Mouse (Mus musculus): ENCODE results near the gene Pck1. TPM values are rescaled to one million over a fixed set of nuclear protein-coding genes. Genes with fewer than 3 reads are reported as not detected.

The Pck1 gene
- polyA plus RNA-seq, 1 experiment from 2014 or later: not detected

GRCm38 (mm10) chr2:173177481-173177880 is 24.6 kb downstream of the Pck1 start:
- H3K4me2 ChIP-seq (ENCODE audit: low read depth, low read length): no peak overlapping the region
- no peaks in the 10 kb centered on the region for H3K36me3 ChIP-seq (ENCODE audit: control insufficient read depth, insufficient read depth, low read length)
- H3K9me3 ChIP-seq (ENCODE audit: control insufficient read depth, low read length): no peaks in the 10 kb centered on the region
- H3K27me3 ChIP-seq (ENCODE audit: control insufficient read depth, insufficient read depth, low read depth, low read length): peaks cover 1% of the 10 kb centered on the region; the same call in 1 of the 2 replicates
- ATAC-seq (ENCODE audit: low read depth): no peak
- no peak overlapping the region for H3K4me3 ChIP-seq (ENCODE audit: low read length)
- WGBS: 64% methylated on average over 5 of the region's 5 CpGs
- H3K27ac ChIP-seq (ENCODE audit: low read length): no peak overlapping the region
- no peak overlapping the region for H3K9ac ChIP-seq (ENCODE audit: low read length)
- peaks cover 9% of the 10 kb centered on the region for H3K4me1 ChIP-seq (replicated peaks; ENCODE audit: control insufficient read depth, insufficient read depth, low read length)

DNA sequence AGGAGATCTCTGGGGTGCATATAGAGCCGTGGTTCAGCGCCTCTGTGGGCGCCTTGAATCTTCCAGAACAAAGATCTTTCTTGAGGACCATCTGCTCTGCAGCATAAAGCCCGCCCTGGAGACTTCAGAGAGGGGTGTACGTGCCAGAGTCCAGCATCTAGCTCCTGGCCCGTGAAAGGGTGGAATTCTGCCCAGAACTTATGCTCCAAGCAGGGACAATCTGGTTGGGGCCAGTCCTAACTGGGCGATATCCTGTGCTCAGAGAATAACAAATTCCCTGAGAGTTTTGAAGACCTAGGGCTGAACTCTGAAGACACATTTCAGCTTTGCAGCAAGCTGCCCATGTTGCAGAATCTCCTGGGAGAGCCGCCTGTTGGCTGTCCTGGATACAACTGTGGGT is 25.1 kb downstream of the Pck1 start:
- 69% methylated on average over 8 of the region's 8 CpGs for WGBS
- no peaks in the 10 kb centered on the region for H3K27me3 ChIP-seq (ENCODE audit: control insufficient read depth, insufficient read depth, low read depth, low read length)
- ATAC-seq (ENCODE audit: low read depth): no peak
- no peak overlapping the region for H3K27ac ChIP-seq (ENCODE audit: low read length)
- no peak overlapping the region for H3K9ac ChIP-seq (ENCODE audit: low read length)
- H3K4me2 ChIP-seq (ENCODE audit: low read depth, low read length): no peak overlapping the region
- no peak overlapping the region for H3K4me3 ChIP-seq (ENCODE audit: low read length)
- H3K4me1 ChIP-seq (replicated peaks; ENCODE audit: control insufficient read depth, insufficient read depth, low read length): peaks cover 8% of the 10 kb centered on the region
- no peaks in the 10 kb centered on the region for H3K36me3 ChIP-seq (ENCODE audit: control insufficient read depth, insufficient read depth, low read length)
- H3K9me3 ChIP-seq (ENCODE audit: control insufficient read depth, low read length): no peaks in the 10 kb centered on the region

- WGBS: 67% methylated on average over 7 of the region's 7 CpGs
- peaks cover 4% of the 10 kb centered on the region for H3K4me1 ChIP-seq (replicated peaks; ENCODE audit: control insufficient read depth, insufficient read depth, low read length)
- no peaks in the 10 kb centered on the region for H3K27me3 ChIP-seq (ENCODE audit: control insufficient read depth, insufficient read depth, low read depth, low read length)
- no peaks in the 10 kb centered on the region for H3K9me3 ChIP-seq (ENCODE audit: control insufficient read depth, low read length)
- no peak overlapping the region for H3K4me2 ChIP-seq (ENCODE audit: low read depth, low read length)
- H3K4me3 ChIP-seq (ENCODE audit: low read length): no peak overlapping the region
- no peaks in the 10 kb centered on the region for H3K36me3 ChIP-seq (ENCODE audit: control insufficient read depth, insufficient read depth, low read length)
- ATAC-seq (ENCODE audit: low read depth): no peak
- H3K27ac ChIP-seq (ENCODE audit: low read length): no peak overlapping the region
- H3K9ac ChIP-seq (ENCODE audit: low read length): no peak overlapping the region
Measured at GRCm38 (mm10) chr2:173179046-173179445, 26.2 kb downstream of the Pck1 start.

DNA sequence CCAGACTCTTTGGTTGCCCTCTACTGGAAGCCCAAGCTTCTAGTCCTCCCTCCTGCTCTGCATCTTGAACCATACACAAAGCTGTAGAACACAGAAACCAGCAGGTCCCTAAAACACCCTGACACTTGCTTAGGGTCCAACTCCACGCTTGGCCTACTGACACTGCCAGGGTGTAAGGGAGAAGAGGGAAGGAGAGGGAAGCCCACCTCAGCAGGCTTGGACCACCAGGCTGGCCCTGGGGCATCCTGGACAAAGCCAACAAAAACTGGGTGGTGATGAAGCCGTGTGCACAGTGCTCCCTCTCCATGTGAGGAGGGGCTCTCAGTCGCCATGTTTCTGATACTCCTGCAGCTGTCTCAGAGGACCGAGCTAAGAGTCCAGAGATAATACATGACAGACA is 27.2 kb downstream of the Pck1 start:
- ATAC-seq (ENCODE audit: low read depth): no peak
- Histone ChIP-seq H3K4me1 (replicated peaks; ENCODE audit: control insufficient read depth, insufficient read depth, low read length) (no peaks in the 10 kb centered on the region), H3K9ac (ENCODE audit: low read length) (no peak overlapping the region), H3K9me3 (ENCODE audit: control insufficient read depth, low read length) (no peaks in the 10 kb centered on the region), H3K36me3 (ENCODE audit: control insufficient read depth, insufficient read depth, low read length) (no peaks in the 10 kb centered on the region), H3K27ac (ENCODE audit: low read length) (no peak overlapping the region), H3K27me3 (ENCODE audit: control insufficient read depth, insufficient read depth, low read depth, low read length) (peaks cover 4% of the 10 kb centered on the region), H3K4me3 (ENCODE audit: low read length) (no peak overlapping the region), H3K4me2 (ENCODE audit: low read depth, low read length) (no peak overlapping the region)
- WGBS: 66% methylated on average over 4 of the region's 4 CpGs

GRCm38 (mm10) chr2:173180721-173181388 is 28.0 kb downstream of the Pck1 start:
- Histone ChIP-seq H3K36me3 (ENCODE audit: control insufficient read depth, insufficient read depth, low read length) (no peaks in the 10 kb centered on the region), H3K27ac (ENCODE audit: low read length) (no peak overlapping the region), H3K4me3 (ENCODE audit: low read length) (no peak overlapping the region), H3K27me3 (ENCODE audit: control insufficient read depth, insufficient read depth, low read depth, low read length) (peaks cover 4% of the 10 kb centered on the region), H3K4me2 (ENCODE audit: low read depth, low read length) (no peak overlapping the region), H3K9ac (ENCODE audit: low read length) (no peak overlapping the region), H3K9me3 (ENCODE audit: control insufficient read depth, low read length) (no peaks in the 10 kb centered on the region), H3K4me1 (replicated peaks; ENCODE audit: control insufficient read depth, insufficient read depth, low read length) (no peaks in the 10 kb centered on the region)
- WGBS: 62% methylated on average over 11 of the region's 11 CpGs
- no peak for ATAC-seq (ENCODE audit: low read depth)

DNA sequence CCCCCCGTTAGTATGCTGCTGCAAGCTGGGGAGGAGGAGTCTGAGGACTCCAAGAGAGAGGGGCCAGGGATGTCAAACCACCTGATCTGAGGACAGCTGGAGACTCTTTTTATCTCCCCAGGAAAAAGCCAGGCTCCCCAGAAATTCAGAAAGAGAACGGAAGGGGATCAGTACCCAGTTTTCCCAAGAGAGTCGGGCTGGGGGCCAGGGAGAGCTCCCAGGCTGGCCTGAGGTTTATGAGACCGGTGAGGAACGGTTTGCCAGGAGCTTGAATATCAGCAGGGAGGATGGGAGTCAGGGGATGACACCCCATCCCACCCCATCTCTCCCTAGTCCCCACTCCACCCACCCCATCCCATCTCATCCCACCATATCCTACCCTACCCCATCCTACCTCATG is 28.6 kb downstream of the Pck1 start:
- peaks cover 4% of the 10 kb centered on the region for H3K27me3 ChIP-seq (ENCODE audit: control insufficient read depth, insufficient read depth, low read depth, low read length)
- WGBS: 49% methylated on average over 5 of the region's 5 CpGs

GRCm38 (mm10) chr2:173181901-173182300 is 29.1 kb downstream of the Pck1 start:
- Histone ChIP-seq H3K9ac (ENCODE audit: low read length) (no peak overlapping the region), H3K9me3 (ENCODE audit: control insufficient read depth, low read length) (no peaks in the 10 kb centered on the region), H3K4me1 (replicated peaks; ENCODE audit: control insufficient read depth, insufficient read depth, low read length) (no peaks in the 10 kb centered on the region), H3K4me2 (ENCODE audit: low read depth, low read length) (no peak overlapping the region), H3K27me3 (ENCODE audit: control insufficient read depth, insufficient read depth, low read depth, low read length) (peaks cover 4% of the 10 kb centered on the region), H3K27ac (ENCODE audit: low read length) (no peak overlapping the region), H3K36me3 (ENCODE audit: control insufficient read depth, insufficient read depth, low read length) (no peaks in the 10 kb centered on the region), H3K4me3 (ENCODE audit: low read length) (no peak overlapping the region)
- ATAC-seq (ENCODE audit: low read depth): no peak
- WGBS: 88% methylated on average over 7 of the region's 7 CpGs

More for the DNA sequence above, 28.6 kb downstream of the Pck1 start:
- Histone ChIP-seq H3K4me2 (ENCODE audit: low read depth, low read length) (no peak overlapping the region), H3K9me3 (ENCODE audit: control insufficient read depth, low read length) (no peaks in the 10 kb centered on the region), H3K27ac (ENCODE audit: low read length) (no peak overlapping the region), H3K4me3 (ENCODE audit: low read length) (no peak overlapping the region), H3K36me3 (ENCODE audit: control insufficient read depth, insufficient read depth, low read length) (no peaks in the 10 kb centered on the region), H3K9ac (ENCODE audit: low read length) (no peak overlapping the region), H3K4me1 (replicated peaks; ENCODE audit: control insufficient read depth, insufficient read depth, low read length) (no peaks in the 10 kb centered on the region)
- ATAC-seq (ENCODE audit: low read depth): no peak

DNA sequence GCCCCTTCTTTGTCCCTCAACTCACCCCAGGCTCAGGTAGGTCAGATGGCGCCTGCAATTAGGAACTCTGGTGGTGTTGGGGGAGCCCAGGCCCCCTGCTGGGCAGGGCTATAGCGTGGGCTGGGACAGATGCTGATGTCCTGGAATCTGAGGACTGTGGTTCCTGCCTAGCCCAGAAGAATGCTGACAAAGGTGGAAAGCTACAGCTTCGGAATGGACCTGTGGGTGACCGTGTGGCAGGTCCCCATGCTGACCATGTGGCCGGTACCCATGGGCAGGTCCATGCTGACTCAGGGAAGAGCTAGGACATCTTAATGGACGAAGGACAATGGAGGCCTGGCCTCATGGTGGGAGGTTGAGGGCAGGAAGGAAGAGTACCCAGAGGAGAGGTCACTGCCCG is 29.9 kb downstream of the Pck1 start:
- peaks cover 4% of the 10 kb centered on the region for H3K27me3 ChIP-seq (ENCODE audit: control insufficient read depth, insufficient read depth, low read depth, low read length)
- no peak overlapping the region for H3K27ac ChIP-seq (ENCODE audit: low read length)
- no peak overlapping the region for H3K9ac ChIP-seq (ENCODE audit: low read length)
- H3K4me1 ChIP-seq (replicated peaks; ENCODE audit: control insufficient read depth, insufficient read depth, low read length): no peaks in the 10 kb centered on the region
- no peak overlapping the region for H3K4me2 ChIP-seq (ENCODE audit: low read depth, low read length)
- H3K36me3 ChIP-seq (ENCODE audit: control insufficient read depth, insufficient read depth, low read length): no peaks in the 10 kb centered on the region
- WGBS: 79% methylated on average over 7 of the region's 7 CpGs
- no peaks in the 10 kb centered on the region for H3K9me3 ChIP-seq (ENCODE audit: control insufficient read depth, low read length)
- no peak overlapping the region for H3K4me3 ChIP-seq (ENCODE audit: low read length)
- ATAC-seq (ENCODE audit: low read depth): no peak

GRCm38 (mm10) chr2:173183311-173183710 is 30.5 kb downstream of the Pck1 start:
- no peak for ATAC-seq (ENCODE audit: low read depth)
- H3K9me3 ChIP-seq (ENCODE audit: control insufficient read depth, low read length): no peaks in the 10 kb centered on the region
- 92% methylated on average over 10 of the region's 10 CpGs for WGBS

More at GRCm38 (mm10) chr2:173183311-173183710, 30.5 kb downstream of the Pck1 start:
- peaks cover 4% of the 10 kb centered on the region for H3K27me3 ChIP-seq (ENCODE audit: control insufficient read depth, insufficient read depth, low read depth, low read length)
- no peaks in the 10 kb centered on the region for H3K36me3 ChIP-seq (ENCODE audit: control insufficient read depth, insufficient read depth, low read length)
- no peaks in the 10 kb centered on the region for H3K4me1 ChIP-seq (replicated peaks; ENCODE audit: control insufficient read depth, insufficient read depth, low read length)
- no peak overlapping the region for H3K9ac ChIP-seq (ENCODE audit: low read length)
- H3K4me2 ChIP-seq (ENCODE audit: low read depth, low read length): no peak overlapping the region
- H3K4me3 ChIP-seq (ENCODE audit: low read length): no peak overlapping the region
- no peak overlapping the region for H3K27ac ChIP-seq (ENCODE audit: low read length)
